Mouse (Mus musculus) kidney, embryonic 14.5 days (tissue): Measurements from ENCODE around the gene Galt. TPM values are rescaled to one million over a fixed set of nuclear protein-coding genes. Genes with fewer than 3 reads are reported as not detected.

Experiments
- ATAC-seq: fragments of 200-750 bp; cut with Nextera tagmentation; 2 replicates; pipeline ENCODE4 v1.8.0; 2017; ENCODE audit warnings: moderate number of reproducible peaks, mild to moderate bottlenecking, moderate TSS enrichment, moderate library complexity; ENCODE audit not compliant: low FRiP score, low TSS enrichment
- H3K27ac ChIP-seq: fragments of 300-500 bp; sonication (generic); 2 replicates; pipeline ENCODE4 v1.5.1; 2014; ENCODE audit warnings: low read depth, mild to moderate bottlenecking, low read length, moderate library complexity, mixed read lengths
- H3K27me3 ChIP-seq: fragments of 300-500 bp; sonication (generic); 2 replicates; pipeline ENCODE4 v1.6.1; 2014; ENCODE audit warnings: mild to moderate bottlenecking, low read length; ENCODE audit not compliant: control insufficient read depth, insufficient read depth
- H3K36me3 ChIP-seq: fragments of 300-500 bp; sonication (generic); 2 replicates; pipeline ENCODE4 v1.6.1; 2014; ENCODE audit warnings: low read length, mixed read lengths; ENCODE audit not compliant: control insufficient read depth, insufficient read depth
- H3K4me1 ChIP-seq: fragments of 300-500 bp; sonication (generic); 2 replicates; pipeline ENCODE4 v1.6.1; 2014; ENCODE audit warnings: low read length, mixed read lengths; ENCODE audit not compliant: control insufficient read depth, insufficient read depth
- H3K4me2 ChIP-seq: fragments of 300-500 bp; sonication (generic); replicated peaks from 2 replicates; pipeline ENCODE4 v1.6.1; 2014; ENCODE audit warnings: low read depth, mild to moderate bottlenecking, low read length
- H3K4me3 ChIP-seq: fragments of 300-500 bp; sonication (generic); 2 replicates; pipeline ENCODE4 v1.5.1; 2014; ENCODE audit warnings: mild to moderate bottlenecking, low read length
- H3K9ac ChIP-seq: fragments of 300-500 bp; sonication (generic); 2 replicates; pipeline ENCODE4 v1.6.1; 2014; ENCODE audit warnings: low read depth, mild to moderate bottlenecking, low read length, moderate library complexity
- H3K9me3 ChIP-seq: fragments of 300-500 bp; sonication (generic); 2 replicates; pipeline ENCODE4 v1.6.1; 2016; ENCODE audit warnings: low read length; ENCODE audit not compliant: control insufficient read depth
- WGBS: fragments of 180-500 bp; shearing (Covaris S2); extraction: QIAGEN DNeasy Blood & Tissue Kit; methylation state at CpG from one replicate; pipeline ENCODE4 v1.1.7; 2014; 5-methylcytosine and 5-hydroxymethylcytosine counted together
- polyA plus RNA-seq: library from polyadenylated mRNA; unstranded; fragments of >200 nt; fragmentation: Nextera tagmentation; extraction: Ambion mirVana; gene quantifications from 2 replicates; pipeline ENCODE4 v1.2.1, GENCODE M21; 2014

The Galt gene
- polyA plus RNA-seq, 1 experiment from 2014 or later: 42.1 TPM

DNA sequence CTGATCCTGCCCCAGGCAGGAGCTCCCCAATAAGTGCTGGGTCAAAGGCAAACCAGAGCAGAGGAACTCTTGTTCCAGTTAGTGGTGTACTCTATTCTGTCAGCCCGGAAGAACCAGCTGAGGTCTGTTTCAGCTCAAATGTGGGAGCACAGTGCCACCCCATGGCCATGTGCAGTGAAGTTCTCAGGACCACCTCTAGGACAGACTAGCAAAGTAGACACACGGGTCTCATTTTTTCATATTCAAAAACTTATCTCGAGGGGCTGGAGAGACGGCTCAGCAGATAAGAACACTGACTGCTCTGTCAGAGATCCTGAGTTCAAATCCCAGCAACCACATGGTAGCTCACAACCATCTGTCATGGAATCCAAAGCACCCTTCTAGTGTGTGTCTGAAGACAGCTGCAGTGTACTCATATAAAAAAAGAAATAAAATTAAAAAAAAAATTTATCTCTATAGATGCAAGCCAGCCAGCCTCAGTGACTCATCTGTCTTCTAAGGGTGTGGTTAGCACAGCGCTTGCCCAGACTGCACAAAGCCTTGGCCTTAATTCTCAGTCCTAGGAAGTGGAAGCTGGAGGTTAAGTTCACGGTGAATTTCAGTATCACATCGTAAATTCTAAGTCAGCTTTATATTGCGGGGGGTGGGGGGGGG is 17.3 kb upstream of the Galt start:
- Histone ChIP-seq H3K9me3 (no peaks in the 10 kb centered on the region), H3K27me3 (peaks cover 6% of the 10 kb centered on the region; the same call in 1 of the 2 replicates), H3K9ac (no peak overlapping the region), H3K27ac (no peak overlapping the region), H3K36me3 (peaks cover 11% of the 10 kb centered on the region), H3K4me2 (no peak overlapping the region), H3K4me1 (peaks cover 8% of the 10 kb centered on the region), H3K4me3 (no peak overlapping the region)
- ATAC-seq: peak; percentile 53
- 39% methylated on average over 8 of the region's 8 CpGs for WGBS

DNA sequence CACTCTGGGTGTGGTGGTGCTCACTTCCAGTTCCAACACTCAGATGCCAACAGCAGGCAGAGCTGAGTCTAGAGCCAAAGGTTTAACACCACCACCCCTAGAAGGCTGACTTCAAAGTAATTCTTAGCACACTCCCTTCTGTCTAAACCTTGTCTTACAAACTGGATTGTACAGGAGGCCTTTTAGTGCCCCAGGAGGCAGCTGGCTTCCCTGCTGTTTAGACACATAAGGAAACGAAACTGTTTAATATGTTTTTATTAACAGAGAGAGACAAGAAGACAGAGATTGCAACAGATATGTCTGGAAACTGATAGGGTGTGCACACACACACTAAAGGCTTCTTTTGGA is 16.8 kb upstream of the Galt start:
- Histone ChIP-seq H3K27me3 (0 out of 2 replicates have a peak, but pooled peaks cover 2% of the 10 kb centered on the region), H3K4me2 (no peak overlapping the region), H3K9ac (no peak overlapping the region), H3K27ac (no peak overlapping the region), H3K9me3 (no peaks in the 10 kb centered on the region), H3K4me3 (no peak overlapping the region), H3K4me1 (peaks cover 8% of the 10 kb centered on the region), H3K36me3 (peaks cover 11% of the 10 kb centered on the region)
- WGBS: 77% methylated on average over 1 of the region's 1 CpGs
- ATAC-seq: no peak

DNA sequence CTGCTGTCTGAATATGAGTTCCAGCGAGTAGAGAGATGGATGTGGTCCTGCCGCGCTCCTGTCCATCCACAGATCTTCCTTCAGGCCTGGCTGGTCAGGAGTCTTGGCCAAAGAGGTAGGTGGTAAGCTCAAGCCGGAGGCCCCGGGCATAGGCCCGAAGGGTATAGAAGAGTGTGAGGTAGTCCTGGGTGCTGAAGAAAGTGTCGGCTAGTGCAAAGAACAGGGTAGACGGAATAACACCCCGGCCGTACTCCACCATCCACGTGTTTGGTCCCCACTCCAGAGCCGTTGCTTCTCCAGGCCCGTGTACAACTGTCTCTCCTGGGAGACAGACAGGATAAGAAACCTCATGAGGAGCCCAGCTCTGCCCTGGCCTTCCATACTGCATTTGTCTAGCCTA is 15.8 kb upstream of the Galt start:
- no peak for ATAC-seq
- H3K4me2 ChIP-seq: no peak overlapping the region
- 94% methylated on average over 13 of the region's 13 CpGs for WGBS

DNA sequence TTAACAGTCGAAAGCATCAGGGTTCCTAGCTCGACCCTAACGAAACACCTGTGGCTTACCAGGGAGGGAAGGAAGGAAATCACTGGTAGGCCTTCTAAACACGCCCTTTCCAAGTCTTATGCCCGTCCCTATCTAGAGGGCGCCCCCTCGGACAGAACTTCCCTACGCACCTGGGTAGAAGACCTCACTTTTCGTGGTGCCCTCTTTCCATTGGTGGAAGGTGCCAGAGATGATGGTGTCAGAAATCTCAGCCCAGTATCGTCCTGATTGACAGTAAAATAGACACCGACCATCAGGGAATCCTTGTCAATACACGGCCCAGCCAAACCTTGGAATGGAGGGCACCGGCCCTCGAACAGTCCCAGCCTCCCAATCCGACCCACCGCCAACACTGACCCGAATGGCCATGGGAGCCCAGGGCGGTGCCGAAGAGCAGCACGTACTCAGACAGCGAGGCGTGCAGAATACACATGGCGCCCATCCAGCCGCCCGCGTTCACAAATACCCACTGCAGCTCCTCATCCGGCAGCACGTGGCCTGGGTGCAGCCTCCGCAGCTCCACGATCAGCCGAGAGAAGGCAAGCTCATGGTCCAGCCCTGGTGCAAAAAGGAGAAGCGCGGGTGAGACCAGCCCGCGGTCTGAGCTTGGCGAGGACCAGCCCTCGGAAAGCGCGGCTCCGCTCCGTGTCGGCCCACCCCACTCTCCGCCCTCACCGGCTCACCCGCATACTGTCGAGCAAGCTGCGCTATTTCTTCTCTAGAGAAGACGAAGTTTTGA is 14.5 kb upstream of the Galt start:
- Histone ChIP-seq H3K4me2 (peak overlapping the region; percentile 61), H3K9me3 (no peaks in the 10 kb centered on the region), H3K27me3 (no peaks in the 10 kb centered on the region), H3K4me1 (peaks cover 8% of the 10 kb centered on the region), H3K4me3 (peak overlapping the region; percentile 70), H3K9ac (peak overlapping the region; percentile 78), H3K36me3 (peaks cover 11% of the 10 kb centered on the region), H3K27ac (peak overlapping the region; percentile 51)
- under 1% methylated on average over 48 of the region's 48 CpGs for WGBS
- ATAC-seq: peak; percentile 81

More for the DNA sequence above, 15.8 kb upstream of the Galt start:
- no peak overlapping the region for H3K9ac ChIP-seq
- no peaks in the 10 kb centered on the region for H3K9me3 ChIP-seq
- H3K4me3 ChIP-seq: no peak overlapping the region
- H3K4me1 ChIP-seq: peaks cover 8% of the 10 kb centered on the region
- peaks cover 11% of the 10 kb centered on the region for H3K36me3 ChIP-seq
- no peaks in the 10 kb centered on the region for H3K27me3 ChIP-seq
- H3K27ac ChIP-seq: no peak overlapping the region

DNA sequence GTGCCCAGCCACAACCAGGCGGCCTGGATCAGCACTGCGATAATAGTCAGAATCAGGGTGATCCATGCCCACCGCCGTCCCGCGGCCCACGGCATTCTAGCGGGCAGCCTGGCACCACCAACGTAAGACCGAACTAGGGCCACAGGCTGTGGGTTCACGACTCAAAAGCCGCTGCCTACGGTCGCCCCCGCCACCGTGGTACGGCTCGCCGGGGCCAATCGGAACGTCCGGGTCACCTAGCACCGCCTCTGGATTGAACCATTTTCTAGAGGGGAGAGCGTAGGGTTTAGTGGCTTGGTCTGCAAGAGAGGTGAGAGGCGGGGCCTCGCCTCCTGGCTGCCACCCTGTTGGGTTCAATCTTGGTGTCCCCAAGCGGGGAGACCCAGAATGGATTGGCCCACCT is 13.9 kb upstream of the Galt start:
- Histone ChIP-seq H3K27me3 (no peaks in the 10 kb centered on the region), H3K4me1 (peaks cover 8% of the 10 kb centered on the region), H3K4me2 (peak overlapping the region; percentile 61), H3K36me3 (peaks cover 11% of the 10 kb centered on the region), H3K9me3 (peaks cover 4% of the 10 kb centered on the region; the same call in 1 of the 2 replicates), H3K27ac (peak overlapping the region; percentile 51), H3K9ac (peak overlapping the region; percentile 78), H3K4me3 (peak overlapping the region; percentile 70)
- WGBS: under 1% methylated on average over 27 of the region's 27 CpGs
- ATAC-seq: peak; percentile 95

DNA sequence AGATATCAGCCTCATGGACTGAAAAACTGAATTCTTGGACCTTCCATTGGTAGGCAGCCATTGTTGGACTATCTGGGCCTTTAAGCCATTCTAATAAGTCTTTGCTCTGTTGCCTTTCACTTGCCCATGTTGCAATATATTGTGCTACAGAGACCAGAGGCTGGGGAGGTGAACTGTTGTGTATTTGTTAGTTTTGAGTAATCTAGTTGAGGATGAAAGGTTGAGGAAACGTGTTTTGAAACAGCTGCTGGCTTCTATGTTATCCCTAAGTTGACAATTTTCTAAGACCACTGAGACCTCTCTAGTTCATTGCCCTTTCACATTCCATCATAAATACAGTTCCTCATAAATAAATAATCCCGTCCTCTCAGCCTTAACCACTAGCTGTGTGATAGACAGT is 10.9 kb upstream of the Galt start:
- Histone ChIP-seq H3K9me3 (peaks cover 13% of the 10 kb centered on the region), H3K36me3 (peaks cover 4% of the 10 kb centered on the region), H3K4me2 (no peak overlapping the region), H3K27me3 (no peaks in the 10 kb centered on the region), H3K27ac (no peak overlapping the region), H3K9ac (no peak overlapping the region), H3K4me3 (no peak overlapping the region), H3K4me1 (peaks cover 8% of the 10 kb centered on the region)
- 63% methylated on average over 2 of the region's 2 CpGs for WGBS
- no peak for ATAC-seq

DNA sequence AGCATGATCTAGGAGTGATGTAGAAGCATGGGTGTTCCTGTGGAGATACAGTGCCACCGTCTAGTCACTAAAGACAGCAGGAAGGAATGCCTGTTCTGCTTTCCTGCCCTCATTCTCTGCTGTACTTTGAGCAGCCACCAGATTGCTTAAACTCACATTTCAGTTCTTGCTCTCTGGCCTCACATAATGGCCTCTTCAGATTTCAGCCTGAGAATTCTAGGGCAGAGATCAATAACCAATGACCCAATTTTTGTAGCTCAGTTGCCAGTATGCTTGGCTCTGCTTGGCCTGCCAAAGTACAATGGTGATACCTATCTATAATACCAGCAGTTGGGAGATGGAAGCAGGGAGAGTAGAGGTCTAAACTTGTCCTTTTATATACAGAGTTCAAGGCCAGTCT is 10.0 kb upstream of the Galt start:
- Histone ChIP-seq H3K4me3 (no peak overlapping the region), H3K27ac (no peak overlapping the region), H3K36me3 (no peaks in the 10 kb centered on the region), H3K9me3 (peaks cover 13% of the 10 kb centered on the region), H3K9ac (no peak overlapping the region), H3K27me3 (no peaks in the 10 kb centered on the region), H3K4me1 (peaks cover 4% of the 10 kb centered on the region), H3K4me2 (no peak overlapping the region)
- WGBS: 75% methylated on average over 1 of the region's 1 CpGs
- ATAC-seq: no peak

DNA sequence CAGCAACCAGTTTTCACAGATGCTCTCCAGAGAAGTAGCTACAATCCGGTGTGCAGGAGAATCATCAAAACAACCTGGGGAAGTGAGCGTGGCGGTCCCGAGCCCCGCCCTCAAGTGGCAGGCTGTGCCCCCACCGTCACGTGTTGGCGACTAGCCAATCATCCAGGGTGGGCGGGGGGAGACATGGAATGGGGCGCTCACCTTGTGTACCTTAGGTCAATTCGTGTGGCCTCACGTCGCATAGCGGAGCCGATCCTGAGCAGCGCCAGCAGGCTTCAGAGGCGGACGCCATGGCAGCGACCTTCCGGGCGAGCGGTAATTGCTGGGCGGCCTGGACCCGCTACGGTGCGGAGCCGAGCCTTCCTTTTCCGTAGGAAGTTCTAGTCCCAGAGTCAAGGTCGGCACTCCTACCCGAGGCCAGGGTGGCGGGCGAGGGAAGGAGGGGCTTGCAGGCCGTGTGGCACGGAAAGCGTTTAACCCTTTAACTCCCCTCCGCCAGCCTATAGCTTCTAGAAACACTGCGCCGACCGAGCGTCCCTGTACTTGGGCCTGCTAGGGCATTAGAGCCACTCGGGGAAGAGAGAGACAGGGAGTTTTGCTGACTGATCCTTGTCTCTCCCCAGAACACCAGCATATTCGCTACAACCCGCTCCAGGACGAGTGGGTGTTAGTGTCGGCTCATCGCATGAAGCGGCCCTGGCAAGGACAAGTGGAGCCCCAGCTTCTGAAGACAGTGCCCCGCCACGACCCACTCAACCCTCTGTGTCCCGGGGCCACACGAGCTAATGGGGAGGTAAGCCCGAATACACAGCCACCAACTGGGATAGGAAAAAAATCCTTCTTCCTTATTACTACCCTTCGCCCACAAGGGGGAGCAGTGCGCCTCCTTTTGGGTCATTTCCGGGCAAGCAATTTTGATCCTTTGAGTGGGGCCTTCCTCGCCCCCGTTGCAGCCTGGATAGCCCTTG is 594 bp downstream of the Galt start, which contains the start of gene Sigmar1:
TSS of gene Sigmar1 (minus strand) at position 820 of the 968 bp plus-strand sequence.
- H3K9ac ChIP-seq: peak within 1 kb of the TSS; percentile 67
- H3K4me1 ChIP-seq: peaks cover 5% of the 10 kb centered on the region; the same call in 1 of the 2 replicates
- H3K27me3 ChIP-seq: no peaks in the 10 kb centered on the region
- peak within 1 kb of the TSS; percentile 89 for H3K4me2 ChIP-seq
- under 1% methylated on average over 57 of the region's 57 CpGs for WGBS
- H3K9me3 ChIP-seq: no peaks in the 10 kb centered on the region
- H3K27ac ChIP-seq: peak within 1 kb of the TSS; percentile 88
- peaks cover 7% of the 10 kb centered on the region; the same call in 1 of the 2 replicates for H3K36me3 ChIP-seq
- peak; percentile 73 for ATAC-seq
- peak within 1 kb of the TSS; percentile 73 for H3K4me3 ChIP-seq
